Mouse (Mus musculus) spleen, adult 2 months (tissue): Measurements from ENCODE around the gene Uri1. TPM values are rescaled to one million over a fixed set of nuclear protein-coding genes. Genes with fewer than 3 reads are reported as not detected.

Experiments
- DNase-seq, 2 experiments: peaks; one replicate each; pipeline versions ENCODE4 v3.0.0 to v3.0.0-alpha.2; 2012 to 2021; ENCODE audit warnings: low spot score in 2 of 2, low read depth in 1 of 2
- H3K27ac ChIP-seq: fragments of 200-500 bp; 2 replicates; pipeline ENCODE4 v1.5.1; 2012; ENCODE audit warnings: low read length, inconsistent platforms; ENCODE audit not compliant: insufficient read depth
- H3K27me3 ChIP-seq: fragments of 200-500 bp; 2 replicates; pipeline ENCODE4 v1.6.1; 2012; ENCODE audit warnings: mild to moderate bottlenecking, moderate library complexity, low read length, inconsistent platforms; ENCODE audit not compliant: control insufficient read depth, insufficient read depth
- H3K36me3 ChIP-seq: fragments of 200-500 bp; 2 replicates; pipeline ENCODE4 v1.6.1; 2012; ENCODE audit warnings: mild to moderate bottlenecking, low read length, inconsistent platforms; ENCODE audit not compliant: control insufficient read depth, insufficient read depth
- H3K4me1 ChIP-seq: fragments of 200-500 bp; 2 replicates; pipeline ENCODE4 v1.6.1; 2011; ENCODE audit warnings: inconsistent platforms; ENCODE audit not compliant: control insufficient read depth, insufficient read depth, insufficient read length
- H3K4me3 ChIP-seq: fragments of 200-500 bp; 2 replicates; pipeline ENCODE4 v1.5.1; 2011; ENCODE audit warnings: mild to moderate bottlenecking, inconsistent platforms; ENCODE audit not compliant: insufficient read depth, insufficient read length; ENCODE audit errors: extremely low read depth
- CTCF ChIP-seq: fragments of 200-500 bp; IDR thresholded peaks from 2 replicates; pipeline ENCODE4 v1.5.1; 2011; ENCODE audit warnings: mild to moderate bottlenecking, inconsistent platforms; ENCODE audit not compliant: insufficient read depth, insufficient read length, insufficient replicate concordance; ENCODE audit errors: extremely low read depth
- POLR2A ChIP-seq: fragments of 200-500 bp; IDR thresholded peaks from 2 replicates; pipeline ENCODE4 v1.6.1; 2011; ENCODE audit warnings: low read depth, low read length, inconsistent platforms
- WGBS: fragments of 180-500 bp; shearing (Covaris S2); methylation state at CpG from one replicate; pipeline ENCODE4 v1.1.7; 2018; 5-methylcytosine and 5-hydroxymethylcytosine counted together
- polyA plus RNA-seq: library from polyadenylated mRNA; depleted of rRNA; stranded (reverse); fragments of >200 nt; gene quantifications from 2 replicates; pipeline ENCODE4 v1.2.3, GENCODE M21; 2012

The Uri1 gene
- polyA plus RNA-seq, 1 experiment: 5.3 TPM

GRCm38 (mm10) chr7:37992861-37993260, 30.5 kb downstream of the Uri1 start:
- H3K4me3 ChIP-seq: no peak overlapping the region
- TF ChIP-seq POLR2A: no peak
- TF ChIP-seq CTCF: no peak
- no peak overlapping the region for H3K27ac ChIP-seq
- H3K36me3 ChIP-seq: no peaks in the 10 kb centered on the region
- no peaks in the 10 kb centered on the region for H3K4me1 ChIP-seq
- 88% methylated on average over 2 of the region's 2 CpGs for WGBS
- DNase-seq: no peak
- no peaks in the 10 kb centered on the region for H3K27me3 ChIP-seq

GRCm38 (mm10) chr7:37984866-37985265, 38.5 kb downstream of the Uri1 start:
- Histone ChIP-seq H3K27ac (no peak overlapping the region), H3K36me3 (peaks cover 8% of the 10 kb centered on the region), H3K27me3 (no peaks in the 10 kb centered on the region), H3K4me1 (no peaks in the 10 kb centered on the region), H3K4me3 (no peak overlapping the region)
- TF ChIP-seq POLR2A (no peak), CTCF (no peak)
- DNase-seq: no peak
- WGBS: 80% methylated on average over 5 of the region's 5 CpGs

- 89% methylated on average over 6 of the region's 6 CpGs for whole genome bisulfite sequencing
- no peak overlapping the region for H3K27ac ChIP-seq
- no peak overlapping the region for H3K4me3 ChIP-seq
- peaks cover 8% of the 10 kb centered on the region for H3K36me3 ChIP-seq
- no peak for DNase-seq
- TF ChIP-seq POLR2A: no peak
- no peak for TF ChIP-seq CTCF
- H3K4me1 ChIP-seq: no peaks in the 10 kb centered on the region
- H3K27me3 ChIP-seq: no peaks in the 10 kb centered on the region
These were observed 39.9 kb downstream of the Uri1 start for GRCm38 (mm10) chr7:37983471-37983870.

GRCm38 (mm10) chr7:37979729-37980128, 43.6 kb downstream of the Uri1 start:
- 94% methylated on average over 3 of the region's 3 CpGs for WGBS
- Histone ChIP-seq H3K36me3 (peaks cover 9% of the 10 kb centered on the region), H3K27ac (no peak overlapping the region), H3K4me1 (no peaks in the 10 kb centered on the region), H3K4me3 (no peak overlapping the region), H3K27me3 (no peaks in the 10 kb centered on the region)
- no peak for DNase-seq
- TF ChIP-seq CTCF (no peak), POLR2A (no peak)

- Histone ChIP-seq H3K27me3 (no peaks in the 10 kb centered on the region), H3K36me3 (peaks cover 11% of the 10 kb centered on the region), H3K4me1 (no peaks in the 10 kb centered on the region), H3K27ac (no peak overlapping the region), H3K4me3 (no peak overlapping the region)
- TF ChIP-seq CTCF (no peak), POLR2A (no peak)
- no peak for DNase-seq
- WGBS: 76% methylated on average over 4 of the region's 4 CpGs
These were observed 44.9 kb downstream of the Uri1 start for GRCm38 (mm10) chr7:37978412-37978811.

- no peak for TF ChIP-seq CTCF
- no peak for TF ChIP-seq POLR2A
- WGBS: 79% methylated on average over 2 of the region's 2 CpGs
- Histone ChIP-seq H3K27ac (no peak overlapping the region), H3K36me3 (peaks cover 11% of the 10 kb centered on the region), H3K27me3 (no peaks in the 10 kb centered on the region), H3K4me3 (no peak overlapping the region), H3K4me1 (no peaks in the 10 kb centered on the region)
- DNase-seq: no peak
These were observed 45.7 kb downstream of the Uri1 start for GRCm38 (mm10) chr7:37977676-37978075.

- H3K27me3 ChIP-seq: no peaks in the 10 kb centered on the region
- H3K27ac ChIP-seq: no peak overlapping the region
- H3K4me1 ChIP-seq: peaks cover 2% of the 10 kb centered on the region; the same call in 1 of the 2 replicates
- no peak for TF ChIP-seq POLR2A
- TF ChIP-seq CTCF: no peak
- peaks cover 3% of the 10 kb centered on the region; the same call in 1 of the 2 replicates for H3K36me3 ChIP-seq
- H3K4me3 ChIP-seq: no peak overlapping the region
- 95% methylated on average over 2 of the region's 2 CpGs for WGBS
- no peak for DNase-seq
These were observed 50.3 kb downstream of the Uri1 start for GRCm38 (mm10) chr7:37972999-37973555.
